Mouse (Mus musculus) spleen, adult 2 months (tissue): ENCODE results near the gene Klf7. TPM values are rescaled to one million over a fixed set of nuclear protein-coding genes. Genes with fewer than 3 reads are reported as not detected.

Source experiments
- DNase-seq, 2 experiments: peaks; one replicate each; pipeline versions ENCODE4 v3.0.0 to v3.0.0-alpha.2; 2012 to 2021; ENCODE audit warnings: low spot score in 2 of 2, low read depth in 1 of 2
- H3K27ac ChIP-seq: fragments of 200-500 bp; 2 replicates; pipeline ENCODE4 v1.5.1; 2012; ENCODE audit warnings: low read length, inconsistent platforms; ENCODE audit not compliant: insufficient read depth
- H3K27me3 ChIP-seq: fragments of 200-500 bp; 2 replicates; pipeline ENCODE4 v1.6.1; 2012; ENCODE audit warnings: mild to moderate bottlenecking, moderate library complexity, low read length, inconsistent platforms; ENCODE audit not compliant: control insufficient read depth, insufficient read depth
- H3K36me3 ChIP-seq: fragments of 200-500 bp; 2 replicates; pipeline ENCODE4 v1.6.1; 2012; ENCODE audit warnings: mild to moderate bottlenecking, low read length, inconsistent platforms; ENCODE audit not compliant: control insufficient read depth, insufficient read depth
- H3K4me1 ChIP-seq: fragments of 200-500 bp; 2 replicates; pipeline ENCODE4 v1.6.1; 2011; ENCODE audit warnings: inconsistent platforms; ENCODE audit not compliant: control insufficient read depth, insufficient read depth, insufficient read length
- H3K4me3 ChIP-seq: fragments of 200-500 bp; 2 replicates; pipeline ENCODE4 v1.5.1; 2011; ENCODE audit warnings: mild to moderate bottlenecking, inconsistent platforms; ENCODE audit not compliant: insufficient read depth, insufficient read length; ENCODE audit errors: extremely low read depth
- CTCF ChIP-seq: fragments of 200-500 bp; IDR thresholded peaks from 2 replicates; pipeline ENCODE4 v1.5.1; 2011; ENCODE audit warnings: mild to moderate bottlenecking, inconsistent platforms; ENCODE audit not compliant: insufficient read depth, insufficient read length, insufficient replicate concordance; ENCODE audit errors: extremely low read depth
- POLR2A ChIP-seq: fragments of 200-500 bp; IDR thresholded peaks from 2 replicates; pipeline ENCODE4 v1.6.1; 2011; ENCODE audit warnings: low read depth, low read length, inconsistent platforms
- WGBS: fragments of 180-500 bp; shearing (Covaris S2); methylation state at CpG from one replicate; pipeline ENCODE4 v1.1.7; 2018; 5-methylcytosine and 5-hydroxymethylcytosine counted together
- polyA plus RNA-seq: library from polyadenylated mRNA; depleted of rRNA; stranded (reverse); fragments of >200 nt; gene quantifications from 2 replicates; pipeline ENCODE4 v1.2.3, GENCODE M21; 2012

The Klf7 gene
- polyA plus RNA-seq, 1 experiment, result 11.5 TPM

GRCm38 (mm10) chr1:64035087-64035791 is 86.8 kb downstream of the Klf7 start:
- no peak for TF ChIP-seq POLR2A
- no peak for TF ChIP-seq CTCF
- 93% methylated on average over 15 of the region's 15 CpGs for WGBS
- no peaks in the 10 kb centered on the region for H3K27me3 ChIP-seq
- H3K4me1 ChIP-seq, result no peaks in the 10 kb centered on the region
- H3K36me3 ChIP-seq, result peaks cover 14% of the 10 kb centered on the region
- DNase-seq, result no peak
- H3K27ac ChIP-seq, result no peak overlapping the region
- H3K4me3 ChIP-seq, result no peak overlapping the region

- Histone ChIP-seq H3K27ac (no peak overlapping the region), H3K27me3 (0 out of 2 replicates have a peak, but pooled peaks cover 2% of the 10 kb centered on the region), H3K4me3 (no peak overlapping the region), H3K4me1 (no peaks in the 10 kb centered on the region), H3K36me3 (peaks cover 11% of the 10 kb centered on the region)
- 91% methylated on average over 9 of the region's 9 CpGs for WGBS
- DNase-seq, result no peak
- TF ChIP-seq CTCF, result no peak
- no peak for TF ChIP-seq POLR2A
These were observed 89.4 kb downstream of the Klf7 start for GRCm38 (mm10) chr1:64032502-64033231.

GRCm38 (mm10) chr1:64021986-64022385 is 100.1 kb downstream of the Klf7 start:
- WGBS, result 95% methylated on average over 3 of the region's 3 CpGs

GRCm38 (mm10) chr1:64020672-64021635 is 101.1 kb downstream of the Klf7 start:
- no peak overlapping the region for H3K4me3 ChIP-seq
- H3K4me1 ChIP-seq, result peaks cover 5% of the 10 kb centered on the region; the same call in 1 of the 2 replicates
- H3K36me3 ChIP-seq, result no peaks in the 10 kb centered on the region
- H3K27me3 ChIP-seq, result no peaks in the 10 kb centered on the region
- no peak overlapping the region for H3K27ac ChIP-seq
- WGBS, result 41% methylated on average over 19 of the region's 19 CpGs
- no peak for DNase-seq
- TF ChIP-seq POLR2A, result no peak

More at GRCm38 (mm10) chr1:64021986-64022385, 100.1 kb downstream of the Klf7 start:
- TF ChIP-seq CTCF (no peak), POLR2A (no peak)
- no peak overlapping the region for H3K27ac ChIP-seq
- H3K27me3 ChIP-seq, result no peaks in the 10 kb centered on the region
- no peak overlapping the region for H3K4me3 ChIP-seq
- H3K4me1 ChIP-seq, result peaks cover 5% of the 10 kb centered on the region; the same call in 1 of the 2 replicates
- H3K36me3 ChIP-seq, result no peaks in the 10 kb centered on the region
- no peak for DNase-seq

- H3K36me3 ChIP-seq, result no peaks in the 10 kb centered on the region
- no peak overlapping the region for H3K27ac ChIP-seq
- H3K4me1 ChIP-seq, result peaks cover 5% of the 10 kb centered on the region; the same call in 1 of the 2 replicates
- H3K27me3 ChIP-seq, result no peaks in the 10 kb centered on the region
- WGBS, result 44% methylated on average over 6 of the region's 6 CpGs
- DNase-seq, result no peak
- TF ChIP-seq POLR2A (no peak), CTCF (no peak)
- no peak overlapping the region for H3K4me3 ChIP-seq
These were observed 102.9 kb downstream of the Klf7 start for GRCm38 (mm10) chr1:64019127-64019635.

GRCm38 (mm10) chr1:64018466-64019077 is 103.5 kb downstream of the Klf7 start:
- TF ChIP-seq POLR2A, result no peak
- no peak for TF ChIP-seq CTCF
- WGBS, result 30% methylated on average over 16 of the region's 16 CpGs
- Histone ChIP-seq H3K4me3 (no peak overlapping the region), H3K27me3 (no peaks in the 10 kb centered on the region), H3K4me1 (peaks cover 5% of the 10 kb centered on the region; the same call in 1 of the 2 replicates), H3K27ac (no peak overlapping the region), H3K36me3 (no peaks in the 10 kb centered on the region)
- no peak for DNase-seq
